Mouse (Mus musculus): ENCODE measurements around the gene Olfr323.
A peak's percentile ranks its signal among the peaks of the same experiment; 100 is the strongest.

Olfr323 gene

GRCm38 (mm10) chr11:58630401-58630800 is at the start of gene Olfr323:
TSS of gene Olfr323 (minus strand) at chr11:58630501.
- no peak for DNase-seq (ENCODE audit: low read depth, low spot score)

GRCm38 (mm10) chr11:58671825-58672224 is 41.5 kb upstream of the Olfr323 start:
- DNase-seq (ENCODE audit: low read depth, low spot score) = no peak

DNA sequence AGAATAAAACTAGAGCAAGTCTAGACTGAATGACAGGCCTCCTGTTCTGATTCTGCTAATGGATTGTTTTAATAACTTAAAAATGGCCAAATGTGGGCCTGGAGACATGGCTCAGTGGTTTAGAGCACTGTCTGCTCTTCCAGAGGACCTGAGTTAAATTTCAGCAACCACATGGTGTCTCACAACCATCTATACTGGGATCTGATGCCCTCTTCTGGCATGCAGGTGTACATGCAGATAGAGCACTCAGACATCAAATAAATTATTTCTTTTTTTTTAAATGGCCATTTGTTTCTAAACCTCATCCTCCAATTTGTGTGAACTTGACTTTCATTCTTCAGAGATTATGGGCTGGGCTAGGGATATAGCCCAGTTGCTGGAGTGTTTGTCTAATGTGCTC is 39.0 kb upstream of the Olfr323 start:
- DNase-seq (ENCODE audit: low read depth, low spot score) = no peak

GRCm38 (mm10) chr11:58658596-58658995 is 28.3 kb upstream of the Olfr323 start, which contains the start of gene Olfr322:
TSS of gene Olfr322 (plus strand) at chr11:58658782.
- DNase-seq (ENCODE audit: low read depth, low spot score) = no peak

DNA sequence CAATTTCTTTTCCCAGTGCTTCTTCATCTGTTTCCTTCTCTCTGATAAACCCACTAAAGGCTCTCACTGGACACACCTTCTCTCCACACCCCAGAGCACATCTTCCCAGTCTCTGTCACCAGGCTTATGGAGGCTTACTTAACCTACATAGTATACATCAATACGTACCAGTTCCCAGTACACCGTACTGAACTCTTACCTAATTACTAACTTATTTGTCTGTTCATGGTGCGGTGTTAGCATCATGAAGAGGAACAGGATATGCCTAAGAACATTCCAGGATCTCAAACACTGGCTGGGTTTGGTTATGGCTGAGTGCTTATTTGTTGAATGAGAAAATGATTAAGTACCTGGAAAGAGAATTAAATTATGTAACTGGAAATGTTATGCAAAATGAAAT is 24.9 kb upstream of the Olfr323 start:
- no peak for DNase-seq (ENCODE audit: low read depth, low spot score)

DNA sequence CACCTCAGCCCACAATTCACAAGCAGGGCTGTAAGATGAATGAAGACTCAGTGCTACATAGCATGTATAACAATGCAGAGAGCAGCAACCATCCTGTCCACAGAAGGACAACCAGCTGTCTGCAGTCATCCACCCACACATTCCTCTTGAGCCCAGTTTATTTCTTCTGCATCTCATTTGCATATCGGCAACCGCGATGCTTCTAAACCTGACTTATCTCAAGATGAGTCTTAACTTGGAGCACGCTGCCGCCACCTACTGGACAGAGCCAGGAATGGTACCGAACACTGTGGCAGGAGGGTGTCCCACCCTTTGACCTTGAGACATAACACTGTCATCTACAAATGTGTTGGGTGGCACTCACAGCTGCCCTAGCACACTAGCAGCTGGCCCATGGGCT is 13.0 kb upstream of the Olfr323 start:
- peak; percentile 64 for DNase-seq (ENCODE audit: low read depth, low spot score)

- DNase-seq (ENCODE audit: low read depth, low spot score) = no peak
Measured at GRCm38 (mm10) chr11:58641638-58642358, 11.5 kb upstream of the Olfr323 start.

GRCm38 (mm10) chr11:58641057-58641456 is 10.8 kb upstream of the Olfr323 start:
- DNase-seq (ENCODE audit: low read depth, low spot score) = no peak

DNA sequence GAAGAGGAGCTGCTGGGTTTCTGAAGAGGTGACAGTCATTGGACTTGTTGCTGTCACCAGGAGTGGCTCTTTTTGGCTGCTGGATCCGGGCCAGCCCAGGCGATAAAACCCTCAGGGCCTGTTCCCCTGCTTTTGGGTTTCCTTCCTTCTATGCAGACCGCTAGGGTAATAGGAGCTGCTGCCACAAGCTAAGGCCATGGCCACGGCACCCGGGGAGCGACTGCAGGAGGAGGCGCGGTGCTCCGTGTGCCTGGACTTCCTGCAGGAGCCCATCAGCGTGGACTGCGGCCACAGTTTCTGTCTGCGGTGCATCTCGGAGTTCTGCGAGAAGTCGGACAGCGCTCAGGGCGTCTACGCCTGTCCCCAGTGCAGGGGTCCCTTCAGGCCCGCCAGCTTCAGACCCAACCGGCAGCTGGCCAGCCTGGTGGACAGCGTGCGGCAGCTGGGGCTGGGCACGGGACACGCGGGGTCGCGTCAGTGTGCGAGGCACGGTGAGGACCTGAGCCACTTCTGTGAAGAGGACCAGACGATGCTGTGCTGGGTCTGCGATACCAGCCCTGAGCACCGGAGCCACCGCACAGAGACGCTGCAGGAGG is 10.1 kb upstream of the Olfr323 start, which contains the start of gene Trim58:
Gene Trim58, plus strand, starts transcription at position 194 of the 596 bp plus-strand sequence.
- DNase-seq (ENCODE audit: low read depth, low spot score) = no peak

DNA sequence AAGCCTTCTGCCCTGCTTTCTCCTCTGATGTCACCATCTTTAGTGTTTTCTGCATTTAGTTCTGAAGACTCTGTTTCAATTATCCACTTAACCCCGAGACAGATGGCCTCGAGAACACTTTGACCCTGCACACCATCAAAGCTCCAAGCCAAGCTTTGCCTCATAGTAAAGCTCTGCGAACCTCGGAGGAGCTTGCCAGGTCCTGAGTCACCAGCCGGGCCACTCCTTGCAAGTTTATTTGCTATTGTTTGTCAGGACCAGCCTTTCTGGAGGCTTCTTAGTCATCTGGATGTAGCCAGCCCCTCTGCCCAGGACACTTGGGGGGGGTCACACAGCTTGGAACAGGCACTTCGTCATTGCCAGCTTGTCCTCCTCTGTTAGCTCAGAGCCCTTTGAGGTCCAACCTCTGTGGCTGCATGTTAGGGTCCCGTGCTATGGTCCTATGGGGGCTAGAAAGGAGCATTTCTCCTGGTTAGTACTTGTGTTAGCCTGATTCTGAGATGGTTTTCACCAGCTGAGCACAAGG is 7.9 kb upstream of the Olfr323 start:
- no peak for DNase-seq (ENCODE audit: low read depth, low spot score)

GRCm38 (mm10) chr11:58636376-58636977 is 6.2 kb upstream of the Olfr323 start:
- peak; percentile 58 for DNase-seq (ENCODE audit: low read depth, low spot score)

- DNase-seq (ENCODE audit: low read depth, low spot score) = no peak
Measured at GRCm38 (mm10) chr11:58634878-58635277, 4.6 kb upstream of the Olfr323 start.

DNA sequence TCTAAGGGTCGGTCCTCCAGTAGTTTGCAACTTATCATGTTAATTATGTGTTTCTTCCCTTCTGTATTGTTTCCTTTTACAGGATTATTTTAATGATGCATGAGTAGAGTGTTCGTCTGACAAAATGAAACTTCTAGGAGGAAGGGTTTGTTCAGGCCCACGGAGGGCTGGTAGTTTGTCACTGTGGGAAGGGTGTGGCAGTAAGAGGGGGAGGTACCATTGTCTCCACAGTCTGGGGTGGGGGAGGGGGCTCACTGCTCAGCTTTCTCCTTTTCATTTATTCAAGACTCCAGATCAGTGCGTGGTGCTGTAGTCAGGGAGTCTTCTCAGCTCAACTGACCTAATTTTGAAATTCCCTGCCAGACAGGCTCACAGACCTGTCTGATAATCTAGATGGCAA is 4.2 kb downstream of the Olfr323 start:
- DNase-seq (ENCODE audit: low read depth, low spot score) = peak; percentile 27

- peak; percentile 47 for DNase-seq (ENCODE audit: low read depth, low spot score)
Measured at GRCm38 (mm10) chr11:58618793-58619192, 11.5 kb downstream of the Olfr323 start.

GRCm38 (mm10) chr11:58618369-58618768 is 11.9 kb downstream of the Olfr323 start:
- no peak for DNase-seq (ENCODE audit: low read depth, low spot score)

DNA sequence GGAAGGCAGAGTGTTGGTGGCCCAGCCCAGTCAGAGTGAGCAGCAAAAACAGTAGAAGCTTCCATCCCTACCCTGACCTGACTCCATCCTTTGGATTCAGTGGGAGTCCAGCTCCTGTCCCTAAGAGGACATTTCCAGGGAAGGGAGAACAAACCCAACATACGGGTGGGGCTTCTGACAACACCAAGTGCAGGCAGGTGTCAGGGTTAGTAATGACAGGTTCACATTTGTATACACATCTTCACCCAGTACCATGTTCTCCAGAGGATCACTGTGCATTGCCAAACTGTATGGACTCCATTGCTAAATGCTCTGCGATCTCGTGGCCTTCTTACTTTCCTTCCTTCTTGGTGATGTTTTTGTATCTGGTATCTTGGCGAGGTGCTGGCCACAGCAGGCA is 14.3 kb downstream of the Olfr323 start, which contains the start of gene 2210407C18Rik:
Gene 2210407C18Rik, minus strand, starts transcription at position 101 of the 400 bp plus-strand sequence.
- DNase-seq (ENCODE audit: low read depth, low spot score) = no peak

DNA sequence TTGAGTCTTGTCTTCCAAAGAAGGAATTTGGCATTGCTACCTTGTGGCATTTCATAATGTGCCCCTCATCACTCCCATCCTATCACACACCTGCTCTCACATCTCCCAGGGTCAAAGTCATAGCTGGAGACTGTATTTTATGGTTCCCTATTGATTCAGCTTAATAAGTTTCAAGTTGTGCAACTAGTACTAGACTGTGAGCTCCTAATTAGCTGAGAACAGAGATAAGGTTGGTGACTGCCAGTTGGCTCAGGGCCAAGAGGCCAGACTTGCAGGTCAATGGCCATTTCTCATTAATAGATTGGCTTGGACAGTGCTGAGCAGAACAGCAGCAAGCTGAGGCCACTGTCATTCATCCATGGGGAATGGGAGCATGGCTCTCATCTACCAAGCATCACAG is 15.8 kb downstream of the Olfr323 start:
- DNase-seq (ENCODE audit: low read depth, low spot score) = no peak

GRCm38 (mm10) chr11:58613359-58613758 is 16.9 kb downstream of the Olfr323 start:
- no peak for DNase-seq (ENCODE audit: low read depth, low spot score)

DNA sequence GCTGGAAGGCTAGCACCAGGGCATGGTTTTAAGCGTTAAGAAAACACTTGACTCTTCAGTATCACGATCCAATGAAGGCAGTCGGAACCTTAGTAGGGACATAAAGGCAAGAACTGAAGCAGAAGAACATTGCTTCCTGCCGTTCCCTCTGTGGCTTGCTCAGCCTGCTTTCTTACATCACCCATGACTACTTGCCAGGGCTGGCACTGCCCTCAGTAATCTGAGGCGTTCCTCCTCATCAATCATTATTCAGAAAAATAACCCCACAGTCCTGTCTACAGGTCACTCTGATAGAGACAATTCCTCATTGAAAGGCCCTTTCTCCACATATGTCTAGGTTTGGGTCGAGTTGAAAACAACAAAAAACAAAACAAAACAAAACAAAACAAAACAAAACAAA is 23.3 kb downstream of the Olfr323 start:
- no peak for DNase-seq (ENCODE audit: low read depth, low spot score)

GRCm38 (mm10) chr11:58606177-58606919 is 24.0 kb downstream of the Olfr323 start:
- no peak for DNase-seq (ENCODE audit: low read depth, low spot score)

GRCm38 (mm10) chr11:58605228-58605627 is 25.1 kb downstream of the Olfr323 start:
- no peak for DNase-seq (ENCODE audit: low read depth, low spot score)

GRCm38 (mm10) chr11:58604688-58605087 is 25.6 kb downstream of the Olfr323 start:
- DNase-seq (ENCODE audit: low read depth, low spot score) = no peak

All from brain, adult 2 months (tissue).